Mouse (Mus musculus) liver, embryonic 14.5 days (tissue): ENCODE measurements around the gene Mtfp1.
A peak's percentile ranks its signal among the peaks of the same experiment; 100 is the strongest.

Source experiments
- CTCF ChIP-seq: IDR thresholded peaks from 2 replicates; pipeline ENCODE4 v1.5.1; 2016; ENCODE audit warnings: antibody characterized with exemption, low read depth, control low read depth
- EP300 ChIP-seq: IDR thresholded peaks from 2 replicates; pipeline ENCODE4 v1.6.1; 2016; ENCODE audit warnings: antibody characterized with exemption, low read depth

DNA sequence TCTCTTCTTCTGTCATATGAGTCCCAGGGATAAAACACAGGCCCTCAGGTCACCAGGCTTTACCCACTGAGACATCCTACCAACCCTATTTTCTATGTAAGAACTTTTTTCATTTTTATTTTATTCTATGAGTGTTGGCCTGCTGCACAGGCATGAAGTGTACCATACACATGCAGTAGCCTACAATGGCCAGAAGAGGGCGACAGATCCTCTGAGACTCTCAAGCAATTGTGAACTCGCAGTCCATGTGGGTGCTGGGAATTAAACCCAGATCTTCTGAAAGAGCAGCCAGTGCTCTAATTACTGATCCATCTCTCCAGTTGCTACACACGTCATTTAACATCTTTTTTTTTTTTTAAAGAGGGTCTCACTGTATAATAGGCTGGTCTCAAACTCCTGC is 38.2 kb upstream of the Mtfp1 start:
- TF ChIP-seq EP300, result no peak
- peak; percentile 81 for TF ChIP-seq CTCF
